Mouse (Mus musculus) megakaryocyte, embryonic 14.5 days (primary cell): ENCODE data around the gene Crlf1.

Source experiments
- FLI1 ChIP-seq: IDR thresholded peaks from 2 replicates; pipeline ENCODE4 v1.6.1; 2012; ENCODE audit warnings: low read length, inconsistent platforms, mixed read lengths
- GATA1 ChIP-seq: IDR thresholded peaks from 3 replicates; pipeline ENCODE4 v1.6.1; 2012; ENCODE audit warnings: mixed read lengths, low read length, inconsistent platforms, borderline replicate concordance

DNA sequence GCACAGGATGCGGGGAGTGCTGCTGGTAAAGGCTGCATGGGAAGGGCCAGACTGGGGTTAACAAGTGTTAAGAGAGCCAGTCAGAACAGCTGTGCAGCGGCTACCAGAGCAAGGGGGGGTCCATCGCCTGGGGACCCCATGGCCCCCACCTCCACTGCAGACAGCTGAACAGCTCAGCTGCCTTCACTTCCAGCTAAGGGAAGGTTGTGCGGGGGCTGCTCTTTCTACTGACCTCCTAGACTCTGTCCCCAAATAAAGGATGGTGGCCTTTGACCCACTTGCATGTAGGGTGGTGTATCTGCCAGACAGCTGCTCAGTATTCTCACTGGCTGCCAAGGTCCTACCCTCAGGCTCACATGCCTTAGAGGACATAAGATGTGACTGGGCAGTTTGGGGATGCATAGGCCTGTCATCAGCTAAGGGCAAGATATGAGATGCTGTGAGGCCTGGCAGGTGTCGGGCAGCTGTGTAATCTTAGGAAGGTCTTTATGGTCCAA lies 25.7 kb upstream of the Crlf1 start:
- TF ChIP-seq GATA1 (no peak), FLI1 (no peak)
